Mouse (Mus musculus) c-Kit-positive CD71-negative TER-119-negative erythroid progenitor cells, embryonic 14.5 days (primary cell): Measurements from ENCODE around the gene Rpl6.
A peak's percentile ranks its signal among the peaks of the same experiment; 100 is the strongest.

Source experiments
- DNase-seq: peaks from one replicate; pipeline ENCODE4 v3.0.0-alpha.2; 2013; ENCODE audit warnings: low read depth

Gene Rpl6

GRCm38 (mm10) chr5:121204132-121205089 is at the start of gene Rpl6:
Gene Rpl6, plus strand, starts transcription at chr5:121204481.
- DNase-seq, result peak; percentile 70

DNA sequence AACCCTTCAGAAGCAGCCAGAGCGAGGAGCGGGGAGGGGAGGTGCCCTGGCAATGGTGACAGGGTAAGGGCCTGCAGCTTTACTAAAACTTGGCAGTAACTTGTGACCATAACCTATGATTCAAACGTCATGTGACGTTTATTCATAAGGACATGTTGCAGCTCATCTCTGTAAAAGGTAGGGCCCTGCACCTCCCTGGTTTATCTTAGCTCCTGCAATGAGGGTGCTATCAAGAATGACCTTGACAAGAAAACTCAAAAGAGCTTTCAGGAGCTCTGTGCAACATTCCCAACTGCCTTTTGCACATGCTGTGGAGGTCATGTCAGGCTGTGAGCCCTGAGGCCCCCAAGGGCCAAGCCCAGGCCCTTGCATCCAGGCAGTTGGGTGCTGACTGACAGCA is 48.2 kb upstream of the Rpl6 start:
- DNase-seq, result no peak

- DNase-seq, result no peak
Observed at GRCm38 (mm10) chr5:121157017-121157416, 47.3 kb upstream of the Rpl6 start.

DNA sequence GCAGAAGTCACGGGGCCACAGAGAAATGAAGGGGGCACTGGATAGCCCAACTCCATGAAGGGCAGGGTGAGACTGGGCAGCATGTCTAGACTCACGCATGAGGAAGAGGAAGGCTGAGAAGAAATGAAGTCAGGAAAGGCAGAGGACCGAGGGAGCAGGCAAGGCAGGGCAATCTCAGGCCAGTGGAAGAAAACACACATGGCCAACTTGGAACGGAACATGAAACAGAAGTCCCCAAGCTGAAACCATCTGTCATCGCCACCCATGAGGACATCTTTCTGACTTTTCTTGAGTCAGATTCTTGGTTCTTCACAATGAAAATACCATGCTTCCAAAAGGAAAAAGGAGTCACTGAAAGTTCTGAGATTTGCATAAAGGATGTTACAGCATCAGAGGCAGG is 46.8 kb upstream of the Rpl6 start:
- DNase-seq, result no peak

GRCm38 (mm10) chr5:121158966-121159365 is 45.3 kb upstream of the Rpl6 start:
- no peak for DNase-seq

- no peak for DNase-seq
Observed at GRCm38 (mm10) chr5:121162285-121162684, 42.0 kb upstream of the Rpl6 start.

DNA sequence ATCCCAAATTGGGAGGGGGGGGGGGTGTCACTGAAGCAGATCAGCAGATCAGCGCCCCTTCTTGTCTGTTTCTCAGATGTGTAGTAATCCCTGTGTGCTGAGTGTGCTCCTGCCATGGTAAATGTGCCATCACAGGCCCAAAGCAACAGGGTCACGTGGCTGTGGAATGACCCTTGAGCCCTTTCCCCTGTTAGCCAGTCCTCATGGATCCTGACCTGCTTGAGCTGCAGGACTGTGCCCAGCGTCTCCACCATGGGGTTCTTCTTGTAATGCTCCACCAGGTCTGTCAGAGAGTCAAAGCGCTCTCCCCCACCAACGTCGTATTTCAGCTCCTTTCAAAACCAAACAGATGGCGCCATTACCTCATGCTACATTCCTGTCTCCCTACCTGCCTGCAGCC is 41.4 kb upstream of the Rpl6 start:
- DNase-seq, result no peak

DNA sequence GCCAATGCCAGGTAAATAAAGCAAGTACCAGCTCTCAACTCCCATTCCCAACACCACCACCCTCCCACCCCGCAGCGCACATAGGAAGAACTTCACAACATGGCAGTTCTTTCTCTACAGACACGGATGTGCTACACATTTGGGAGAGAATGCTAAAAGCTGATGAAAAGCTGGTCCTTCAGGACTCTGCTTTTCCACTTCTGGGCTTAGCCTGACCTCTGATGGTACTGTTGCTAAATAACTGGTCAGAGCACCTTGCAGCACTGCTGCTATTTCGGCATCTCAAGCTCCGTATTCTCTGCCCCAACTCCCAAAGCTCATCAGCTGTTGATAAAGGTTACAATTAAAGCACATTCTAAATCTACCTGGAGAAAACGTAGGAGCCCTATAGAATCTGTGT is 37.4 kb upstream of the Rpl6 start:
- DNase-seq, result no peak

DNA sequence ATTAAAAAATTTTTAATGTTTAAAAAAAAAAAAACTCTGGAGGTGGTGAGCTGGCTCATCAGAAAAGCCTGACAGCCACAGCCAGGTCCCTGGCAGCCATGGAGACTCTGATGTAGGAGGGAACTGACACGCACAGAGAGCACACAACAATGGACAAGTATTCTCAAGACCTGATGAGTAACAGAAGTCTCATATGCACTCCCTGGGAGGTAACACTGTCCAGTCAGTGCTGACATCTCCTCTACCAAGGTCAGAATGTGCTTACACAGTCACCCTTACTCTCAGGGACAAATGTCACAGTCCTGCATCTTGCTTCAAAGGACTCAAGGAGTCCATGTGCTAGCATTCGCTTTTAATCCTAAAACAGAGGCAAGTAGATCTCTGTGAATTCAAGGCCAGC is 34.7 kb upstream of the Rpl6 start:
- DNase-seq, result no peak

GRCm38 (mm10) chr5:121172835-121173234 is 31.4 kb upstream of the Rpl6 start:
- DNase-seq, result no peak

DNA sequence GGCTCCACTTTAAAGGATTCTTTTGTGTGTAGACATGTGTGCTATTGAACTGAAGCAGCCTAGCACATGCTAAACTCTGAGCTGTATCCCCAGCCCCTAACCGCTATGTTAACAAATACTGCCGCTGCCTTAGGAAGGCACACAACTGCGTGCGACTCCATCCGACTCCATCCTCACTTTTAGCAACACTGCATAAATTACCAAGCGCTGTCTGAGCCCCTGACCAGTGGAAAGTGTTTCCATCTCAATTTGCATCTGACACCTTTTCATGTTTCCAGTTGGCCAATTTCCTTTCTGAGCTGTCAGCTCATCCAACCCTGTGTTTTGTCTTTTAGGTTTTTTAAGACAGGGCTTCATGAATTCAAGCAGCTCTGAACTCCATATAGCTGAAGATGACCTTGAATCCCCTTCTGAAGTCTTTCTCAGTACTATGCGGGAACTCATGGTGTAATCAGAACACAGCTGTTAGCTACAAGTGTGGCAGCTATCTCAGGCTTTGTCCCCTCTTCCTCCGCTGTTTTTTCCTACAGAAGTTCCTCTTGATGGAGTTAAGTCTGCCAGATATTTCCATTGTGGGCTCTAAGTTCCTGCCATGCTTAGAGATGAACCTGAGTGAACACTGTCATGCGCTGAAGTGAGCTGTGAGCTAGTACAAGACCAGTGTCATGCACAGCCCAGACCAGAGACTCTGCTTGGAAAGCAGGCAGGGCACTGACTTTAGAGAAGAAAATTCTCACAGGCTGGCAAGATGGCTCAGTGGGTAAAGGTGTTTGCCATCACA is 25.0 kb upstream of the Rpl6 start:
- DNase-seq, result no peak

DNA sequence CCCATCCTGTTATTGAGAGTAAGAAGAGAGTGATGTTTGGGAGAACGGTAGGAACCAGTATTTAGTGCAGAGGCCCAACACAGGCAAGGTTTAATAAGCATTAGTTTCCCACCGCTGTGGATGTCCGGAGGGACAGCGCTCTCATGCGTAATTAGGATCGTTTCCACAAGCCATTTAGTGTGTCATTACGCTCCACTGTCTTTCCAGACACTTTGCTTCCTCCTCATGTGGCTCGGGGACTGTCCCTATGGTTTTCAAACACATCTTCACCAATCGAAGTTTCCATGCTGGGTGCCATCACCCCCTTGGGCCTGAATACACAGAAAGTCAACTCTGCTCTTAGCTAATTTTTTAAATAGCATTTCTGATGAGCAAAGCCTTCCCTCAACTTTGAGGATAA is 21.0 kb upstream of the Rpl6 start:
- DNase-seq, result no peak

DNA sequence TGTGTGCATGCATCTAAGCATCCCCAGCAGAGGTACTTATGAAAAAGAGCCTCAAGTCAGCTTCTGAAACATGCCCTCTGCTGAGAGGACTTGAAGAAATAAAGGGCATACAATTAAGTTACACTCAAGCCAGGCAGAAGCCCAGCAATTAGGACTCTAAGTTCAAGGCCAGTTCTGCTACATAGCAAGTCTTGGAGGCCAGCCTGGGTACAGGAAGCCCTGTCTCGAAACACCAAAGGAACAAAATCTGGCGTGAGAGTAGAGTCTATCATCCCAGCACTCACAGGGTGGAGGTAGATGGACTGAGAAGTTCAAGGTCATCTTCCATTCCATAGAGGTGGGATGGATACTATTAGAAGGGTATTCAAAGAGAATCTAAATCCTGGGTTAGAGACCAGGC is 19.9 kb upstream of the Rpl6 start:
- DNase-seq, result no peak

DNA sequence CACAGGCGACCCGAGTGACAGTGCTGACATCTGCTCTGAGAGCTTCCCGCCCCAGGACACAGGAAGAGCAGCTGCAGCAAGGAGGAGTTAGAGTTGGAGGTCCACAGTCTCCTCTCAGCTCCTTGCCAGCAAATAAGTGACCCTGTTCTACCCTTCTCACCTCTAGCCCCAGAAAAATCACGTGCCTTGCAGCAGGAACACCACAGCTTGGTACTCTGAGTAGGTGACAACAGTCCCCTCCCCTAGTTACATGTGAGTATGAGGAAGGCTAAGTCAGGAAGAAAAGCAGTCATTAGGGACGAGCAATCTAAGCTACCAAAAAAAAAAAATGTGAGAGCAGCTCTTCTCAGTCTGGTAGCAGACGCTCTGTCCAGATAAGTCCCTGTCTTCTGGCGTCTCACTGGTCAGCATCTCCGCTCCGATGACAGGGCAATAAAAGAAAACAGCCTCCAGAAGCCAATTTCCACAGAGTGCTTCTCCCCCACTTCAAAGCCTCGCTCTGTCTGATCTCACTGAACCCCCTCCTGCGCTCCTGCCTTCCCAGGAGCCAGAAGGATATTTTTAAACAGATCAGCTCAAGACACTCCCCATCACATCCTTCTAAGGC is 19.2 kb upstream of the Rpl6 start:
- DNase-seq, result no peak

- DNase-seq, result no peak
Observed at GRCm38 (mm10) chr5:121187580-121188001, 16.7 kb upstream of the Rpl6 start.

DNA sequence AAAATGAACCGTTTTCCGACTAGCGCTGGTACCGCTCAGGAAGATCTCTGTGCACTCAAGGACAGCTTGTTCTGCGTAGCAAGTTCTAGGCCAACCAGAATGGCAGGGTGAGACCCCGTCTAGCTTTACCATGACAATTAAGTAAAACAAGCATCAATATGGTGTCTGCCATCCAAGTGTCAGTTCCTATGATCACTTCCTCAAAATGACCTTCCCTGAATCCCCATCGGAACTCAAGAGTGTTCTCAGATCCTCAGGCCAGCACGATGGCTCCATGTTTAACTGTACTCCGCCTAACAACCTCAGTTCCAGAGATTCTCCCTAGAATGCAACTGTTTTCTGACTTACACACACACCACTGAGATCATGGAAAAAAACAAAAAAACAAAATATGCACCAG is 16.0 kb upstream of the Rpl6 start:
- DNase-seq, result no peak

GRCm38 (mm10) chr5:121189182-121189581 is 15.1 kb upstream of the Rpl6 start:
- DNase-seq, result no peak

- DNase-seq, result no peak
Observed at GRCm38 (mm10) chr5:121190210-121190835, 14.0 kb upstream of the Rpl6 start.

DNA sequence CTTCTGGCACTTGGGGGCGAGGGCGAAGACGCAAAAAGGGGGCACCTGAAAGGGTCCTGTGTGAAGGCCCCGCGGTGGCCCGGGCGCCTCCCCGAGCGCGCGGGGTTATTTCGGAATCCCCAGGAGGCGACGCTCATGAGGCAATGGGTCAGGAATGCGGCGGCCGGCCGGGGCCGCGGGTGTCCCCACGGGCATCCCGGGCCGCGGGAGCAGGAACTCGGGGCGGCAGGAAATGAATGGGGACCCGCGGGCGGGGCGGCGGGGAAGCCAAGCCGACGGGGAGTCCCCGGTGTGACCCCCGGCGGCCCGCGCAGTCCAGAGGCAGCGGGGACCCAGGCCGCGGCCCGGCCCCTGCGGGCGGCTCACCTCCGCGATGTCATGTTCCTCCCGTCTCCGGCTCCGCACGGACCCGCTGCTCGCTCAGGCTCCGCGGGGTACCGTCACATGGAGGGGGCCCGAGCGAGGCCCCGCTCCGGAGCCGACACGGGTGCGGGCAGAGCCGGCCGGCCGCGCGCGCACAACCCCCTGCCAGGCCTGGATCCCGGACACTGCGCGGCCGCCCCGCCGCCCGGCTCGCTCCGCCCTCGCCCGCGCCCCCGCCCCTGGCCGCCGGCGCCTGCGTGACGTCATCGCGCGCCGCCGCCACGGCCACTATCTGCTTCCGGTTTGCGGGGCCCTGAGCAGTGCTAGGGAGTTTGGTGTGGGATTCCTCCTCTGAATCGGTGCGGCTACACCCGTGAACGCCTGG is 13.3 kb upstream of the Rpl6 start, which contains the start of gene Ptpn11:
Ptpn11 (minus strand) TSS at position 562 of the 748 bp plus-strand sequence.
- DNase-seq, result peak; percentile 51

DNA sequence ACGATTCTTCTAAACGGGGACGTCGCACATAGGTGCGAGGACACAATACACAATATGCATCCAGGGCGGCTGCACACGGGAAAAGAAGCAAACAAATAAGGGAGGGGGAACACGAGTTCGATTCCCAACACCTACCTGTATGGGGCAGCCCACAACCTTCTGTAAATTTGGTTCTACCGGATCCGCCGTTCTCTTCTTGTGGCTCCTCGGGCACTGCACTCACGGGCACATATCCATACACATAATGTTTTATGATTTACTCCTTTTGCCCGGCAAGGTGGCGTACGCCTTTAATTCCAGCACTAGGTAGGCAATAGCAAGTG is 12.7 kb upstream of the Rpl6 start:
- DNase-seq, result no peak

GRCm38 (mm10) chr5:121194173-121194572 is 10.1 kb upstream of the Rpl6 start:
- DNase-seq, result no peak

GRCm38 (mm10) chr5:121196764-121197163 is 7.5 kb upstream of the Rpl6 start:
- DNase-seq, result no peak
